Mouse (Mus musculus) neural tube, embryonic 12.5 days (tissue): ENCODE results near the gene Cpe. TPM values are rescaled to one million over a fixed set of nuclear protein-coding genes. Genes with fewer than 3 reads are reported as not detected.
A peak's percentile ranks its signal among the peaks of the same experiment; 100 is the strongest.

Experiments
- ATAC-seq: fragments of 200-750 bp; cut with Nextera tagmentation; 2 replicates; pipeline ENCODE4 v1.8.0; 2017; ENCODE audit warnings: low read depth, mild to moderate bottlenecking, moderate TSS enrichment, moderate library complexity; ENCODE audit not compliant: low FRiP score
- H3K27ac ChIP-seq: fragments of 300-500 bp; sonication (generic); 2 replicates; pipeline ENCODE4 v1.5.1; 2016
- H3K27me3 ChIP-seq: fragments of 300-500 bp; sonication (generic); replicated peaks from 2 replicates; pipeline ENCODE4 v1.6.1; 2016; ENCODE audit warnings: mild to moderate bottlenecking
- H3K36me3 ChIP-seq: fragments of 300-500 bp; sonication (generic); 2 replicates; pipeline ENCODE4 v1.6.1; 2016; ENCODE audit warnings: mild to moderate bottlenecking
- H3K4me1 ChIP-seq: fragments of 300-500 bp; sonication (generic); 2 replicates; pipeline ENCODE4 v1.6.1; 2016
- H3K4me2 ChIP-seq: fragments of 300-500 bp; sonication (generic); replicated peaks from 2 replicates; pipeline ENCODE4 v1.6.1; 2016; ENCODE audit warnings: mild to moderate bottlenecking
- H3K4me3 ChIP-seq: fragments of 300-500 bp; sonication (generic); 2 replicates; pipeline ENCODE4 v1.5.1; 2016
- H3K9ac ChIP-seq: fragments of 300-500 bp; sonication (generic); 2 replicates; pipeline ENCODE4 v1.6.1; 2016; ENCODE audit warnings: mild to moderate bottlenecking
- H3K9me3 ChIP-seq: fragments of 300-500 bp; sonication (generic); 2 replicates; pipeline ENCODE4 v1.6.1; 2016; ENCODE audit warnings: mild to moderate bottlenecking
- WGBS: fragments of 180-500 bp; shearing (Covaris S2); methylation state at CpG from one replicate; pipeline ENCODE4 v1.1.7; 2016; 5-methylcytosine and 5-hydroxymethylcytosine counted together
- polyA plus RNA-seq: library from polyadenylated mRNA; unstranded; fragments of >200 nt; fragmentation: Nextera tagmentation; extraction: Ambion mirVana; gene quantifications from 2 replicates; pipeline ENCODE4 v1.2.1, GENCODE M21; 2016

The Cpe gene
- polyA plus RNA-seq, 1 experiment from 2014 or later, result 464 TPM

DNA sequence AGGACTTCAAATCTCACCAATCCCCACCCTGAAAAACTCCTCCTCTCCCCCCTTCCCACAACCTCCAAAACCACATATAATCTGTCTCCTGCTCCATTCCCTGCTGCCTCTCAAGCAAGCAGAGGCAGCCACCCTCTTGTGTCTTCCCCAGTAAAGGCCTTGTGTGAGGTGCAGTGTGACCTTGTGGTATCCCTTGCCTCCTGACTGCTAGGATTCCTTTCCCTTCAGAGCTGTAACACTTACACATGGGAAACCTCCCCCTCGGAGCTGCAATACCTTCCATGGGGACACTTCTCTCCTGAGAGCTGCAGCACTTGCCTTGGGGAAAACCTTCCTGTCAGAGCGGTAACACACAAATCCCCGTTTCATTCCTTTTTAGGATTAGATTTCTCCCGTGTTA lies 96.5 kb downstream of the Cpe start:
- WGBS, result 81% methylated on average over 4 of the region's 4 CpGs
- Histone ChIP-seq H3K36me3 (peaks cover 8% of the 10 kb centered on the region), H3K4me1 (no peaks in the 10 kb centered on the region), H3K27ac (no peak overlapping the region), H3K9ac (no peak overlapping the region), H3K4me2 (no peak overlapping the region), H3K4me3 (no peak overlapping the region), H3K27me3 (no peaks in the 10 kb centered on the region), H3K9me3 (no peaks in the 10 kb centered on the region)
- ATAC-seq, result no peak

DNA sequence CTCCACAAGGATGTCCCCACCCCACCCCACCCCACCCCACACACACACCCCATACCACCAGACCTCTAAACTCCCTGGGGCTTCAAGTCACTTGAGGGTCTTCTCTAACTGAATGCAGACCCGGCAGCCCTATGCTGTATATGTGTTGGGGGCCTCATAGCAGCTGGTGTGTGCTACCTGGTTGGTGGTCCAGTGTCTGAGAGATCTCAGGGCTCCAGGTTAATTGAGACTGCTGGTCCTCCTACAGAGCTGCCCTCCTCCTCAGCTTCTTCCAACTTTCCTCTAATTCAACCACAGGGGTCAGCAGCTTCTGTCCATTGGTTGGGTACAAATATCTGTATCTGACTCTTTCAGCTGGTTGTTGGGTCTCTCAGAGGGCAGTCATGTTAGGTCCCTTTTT lies 102.4 kb downstream of the Cpe start:
- peaks cover 9% of the 10 kb centered on the region for H3K36me3 ChIP-seq
- no peaks in the 10 kb centered on the region for H3K27me3 ChIP-seq
- H3K9ac ChIP-seq, result no peak overlapping the region
- ATAC-seq, result no peak
- H3K9me3 ChIP-seq, result no peaks in the 10 kb centered on the region
- H3K4me3 ChIP-seq, result no peak overlapping the region
- no peak overlapping the region for H3K27ac ChIP-seq
- no peaks in the 10 kb centered on the region for H3K4me1 ChIP-seq
- no peak overlapping the region for H3K4me2 ChIP-seq
- WGBS, result 100% methylated on average over 1 of the region's 1 CpGs

DNA sequence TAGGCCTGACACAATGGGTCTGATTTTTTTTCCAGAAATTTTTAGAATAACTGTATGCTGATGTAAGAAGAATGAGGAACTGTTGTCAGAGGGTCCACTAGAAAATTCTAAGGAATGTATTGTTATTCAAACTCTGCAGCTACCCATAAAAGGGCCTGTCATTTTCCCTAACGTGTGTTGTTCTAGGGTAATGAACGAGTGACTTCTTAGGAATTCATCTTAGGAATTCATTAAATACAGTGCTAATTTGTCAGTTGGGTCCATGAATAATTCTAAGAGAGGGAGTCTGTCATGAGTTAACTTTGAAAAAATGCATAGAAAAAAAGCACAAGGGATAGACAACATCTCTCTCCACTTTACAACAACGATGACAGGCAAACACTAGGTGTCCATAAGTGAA lies 110.0 kb downstream of the Cpe start:
- Histone ChIP-seq H3K4me2 (no peak overlapping the region), H3K4me1 (no peaks in the 10 kb centered on the region), H3K27me3 (no peaks in the 10 kb centered on the region), H3K4me3 (no peak overlapping the region), H3K9me3 (no peaks in the 10 kb centered on the region), H3K36me3 (no peaks in the 10 kb centered on the region), H3K9ac (no peak overlapping the region), H3K27ac (no peak overlapping the region)
- 67% methylated on average over 3 of the region's 3 CpGs for WGBS
- no peak for ATAC-seq

DNA sequence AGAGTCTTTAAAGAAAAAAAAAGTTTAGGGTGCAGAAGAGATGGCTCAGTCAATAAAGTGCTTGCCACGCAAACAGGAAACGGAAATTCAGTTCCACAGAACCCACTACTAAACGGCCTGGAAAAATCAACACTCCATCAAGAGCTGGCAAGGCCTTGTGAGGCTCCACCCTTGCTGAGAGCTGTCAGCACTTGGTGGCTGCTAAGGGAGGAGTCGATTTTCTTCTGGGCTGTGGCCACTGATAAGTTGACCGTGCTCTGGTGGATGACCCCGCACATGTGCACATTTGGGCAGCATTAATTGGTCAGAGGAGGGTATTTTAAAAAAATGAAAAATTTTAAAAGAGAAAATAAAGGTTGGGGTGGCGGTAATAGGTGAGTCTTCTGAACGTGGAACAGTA lies 114.6 kb downstream of the Cpe start:
- no peaks in the 10 kb centered on the region for H3K36me3 ChIP-seq
- 83% methylated on average over 8 of the region's 8 CpGs for WGBS
- H3K9me3 ChIP-seq, result no peaks in the 10 kb centered on the region
- no peak overlapping the region for H3K4me3 ChIP-seq
- H3K27me3 ChIP-seq, result no peaks in the 10 kb centered on the region
- no peaks in the 10 kb centered on the region for H3K4me1 ChIP-seq
- no peak overlapping the region for H3K27ac ChIP-seq
- H3K9ac ChIP-seq, result no peak overlapping the region
- no peak overlapping the region for H3K4me2 ChIP-seq
- no peak for ATAC-seq

DNA sequence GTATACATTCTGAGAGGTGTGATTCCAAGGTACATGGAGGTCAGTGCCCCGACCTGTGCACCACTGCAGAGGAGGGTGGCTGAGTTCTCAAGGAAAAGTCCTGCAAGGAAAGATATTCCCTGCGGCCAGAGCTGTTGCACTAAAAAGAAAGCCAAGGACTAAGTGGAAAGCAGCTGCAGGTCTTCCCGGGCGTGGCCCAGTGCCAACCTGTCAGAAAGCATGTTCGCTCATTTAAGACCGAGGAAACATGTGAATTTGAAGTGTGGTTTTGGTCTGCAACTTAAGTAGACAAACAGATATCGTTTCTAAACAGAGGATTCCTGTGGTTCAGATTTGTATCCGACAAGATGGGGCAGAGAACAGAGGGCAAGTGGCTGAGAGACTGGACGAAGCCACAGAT lies 117.9 kb downstream of the Cpe start:
- Histone ChIP-seq H3K4me1 (no peaks in the 10 kb centered on the region), H3K27ac (no peak overlapping the region), H3K36me3 (no peaks in the 10 kb centered on the region), H3K4me3 (no peak overlapping the region), H3K9ac (no peak overlapping the region), H3K27me3 (no peaks in the 10 kb centered on the region), H3K9me3 (no peaks in the 10 kb centered on the region), H3K4me2 (no peak overlapping the region)
- WGBS, result 90% methylated on average over 9 of the region's 9 CpGs
- no peak for ATAC-seq

DNA sequence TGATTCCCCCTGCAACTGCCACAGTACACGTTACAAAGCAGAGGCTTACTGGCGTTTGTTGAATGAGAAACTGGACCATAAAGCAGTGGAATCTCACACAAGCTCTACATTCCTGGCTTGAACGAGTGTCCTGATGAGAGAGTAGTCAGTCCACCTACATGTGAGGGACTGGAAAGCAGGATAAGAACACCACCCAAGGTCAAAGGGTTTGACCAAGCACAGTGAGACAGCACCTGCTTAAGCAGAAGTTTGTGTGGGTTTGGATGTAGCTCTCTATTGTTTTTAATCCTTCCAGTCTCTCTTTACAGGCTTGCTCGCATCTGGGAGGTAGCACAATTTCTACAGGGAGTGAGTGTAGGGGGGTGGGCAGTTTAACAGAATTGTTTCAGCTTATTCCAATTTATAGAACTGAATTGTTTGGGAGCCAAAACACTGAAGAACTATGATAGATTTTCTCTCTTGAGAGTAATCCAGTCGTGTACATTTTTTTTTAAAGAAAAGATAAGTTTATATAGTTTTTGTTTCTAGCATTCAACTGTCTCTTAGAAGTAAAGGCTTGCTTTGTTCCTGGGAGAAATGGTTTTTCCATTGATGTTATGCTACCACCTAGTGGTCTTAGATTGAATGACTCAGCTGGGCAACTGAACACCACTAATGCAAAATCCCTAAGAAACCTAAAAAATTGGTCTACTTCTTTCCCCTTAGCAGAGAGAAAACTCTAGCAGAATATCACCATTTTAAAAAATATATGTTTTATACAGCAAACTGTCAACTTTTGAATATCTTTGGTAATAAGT lies 144.6 kb downstream of the Cpe start:
- 23% methylated on average over 5 of the region's 5 CpGs for WGBS
- H3K27me3 ChIP-seq, result no peaks in the 10 kb centered on the region
- no peaks in the 10 kb centered on the region for H3K36me3 ChIP-seq
- H3K9me3 ChIP-seq, result no peaks in the 10 kb centered on the region
- no peak overlapping the region for H3K9ac ChIP-seq
- H3K4me1 ChIP-seq, result no peaks in the 10 kb centered on the region
- ATAC-seq, result peak; percentile 62
- no peak overlapping the region for H3K27ac ChIP-seq
- no peak overlapping the region for H3K4me3 ChIP-seq
- no peak overlapping the region for H3K4me2 ChIP-seq

DNA sequence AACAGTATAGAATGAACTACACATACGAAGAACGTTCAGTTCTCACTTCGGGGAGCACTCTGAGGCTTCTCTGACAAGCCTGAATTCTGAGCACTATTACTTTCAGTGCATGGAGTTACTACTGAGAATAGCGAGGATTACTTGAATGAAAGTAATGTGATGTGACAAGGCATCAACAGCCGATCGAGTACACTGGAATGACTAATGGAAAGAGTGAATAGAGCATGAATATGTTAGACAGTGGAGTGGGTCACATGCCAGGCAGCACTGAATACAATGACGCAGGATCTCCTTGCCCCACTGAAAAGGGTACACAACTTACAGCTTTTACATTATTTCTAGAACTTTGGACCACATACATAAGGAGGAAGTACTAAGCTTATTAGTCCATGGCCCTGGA lies 149.4 kb downstream of the Cpe start:
- H3K9me3 ChIP-seq, result no peaks in the 10 kb centered on the region
- no peaks in the 10 kb centered on the region for H3K27me3 ChIP-seq
- no peaks in the 10 kb centered on the region for H3K4me1 ChIP-seq
- H3K4me2 ChIP-seq, result no peak overlapping the region
- H3K36me3 ChIP-seq, result no peaks in the 10 kb centered on the region
- no peak overlapping the region for H3K27ac ChIP-seq
- H3K4me3 ChIP-seq, result no peak overlapping the region
- WGBS, result 94% methylated on average over 7 of the region's 7 CpGs
- no peak for ATAC-seq
- H3K9ac ChIP-seq, result no peak overlapping the region

Other genes starting within 250 kb of the Cpe start
- 151 and 157 TPM in 2 replicates for gene Msmo1, start 40.7 kb upstream of the Cpe start, polyA plus RNA-seq
- gene Klhl2, start 157.0 kb upstream of the Cpe start, polyA plus RNA-seq, result 30.0 and 30.8 TPM in 2 replicates